Mouse (Mus musculus): Measurements from ENCODE around the gene Tubg1. TPM values are rescaled to one million over a fixed set of nuclear protein-coding genes. Genes with fewer than 3 reads are reported as not detected.
A peak's percentile ranks its signal among the peaks of the same experiment; 100 is the strongest.

Gene Tubg1
- polyA plus RNA-seq, 1 experiment from 2014 or later, result 72.6 TPM

DNA sequence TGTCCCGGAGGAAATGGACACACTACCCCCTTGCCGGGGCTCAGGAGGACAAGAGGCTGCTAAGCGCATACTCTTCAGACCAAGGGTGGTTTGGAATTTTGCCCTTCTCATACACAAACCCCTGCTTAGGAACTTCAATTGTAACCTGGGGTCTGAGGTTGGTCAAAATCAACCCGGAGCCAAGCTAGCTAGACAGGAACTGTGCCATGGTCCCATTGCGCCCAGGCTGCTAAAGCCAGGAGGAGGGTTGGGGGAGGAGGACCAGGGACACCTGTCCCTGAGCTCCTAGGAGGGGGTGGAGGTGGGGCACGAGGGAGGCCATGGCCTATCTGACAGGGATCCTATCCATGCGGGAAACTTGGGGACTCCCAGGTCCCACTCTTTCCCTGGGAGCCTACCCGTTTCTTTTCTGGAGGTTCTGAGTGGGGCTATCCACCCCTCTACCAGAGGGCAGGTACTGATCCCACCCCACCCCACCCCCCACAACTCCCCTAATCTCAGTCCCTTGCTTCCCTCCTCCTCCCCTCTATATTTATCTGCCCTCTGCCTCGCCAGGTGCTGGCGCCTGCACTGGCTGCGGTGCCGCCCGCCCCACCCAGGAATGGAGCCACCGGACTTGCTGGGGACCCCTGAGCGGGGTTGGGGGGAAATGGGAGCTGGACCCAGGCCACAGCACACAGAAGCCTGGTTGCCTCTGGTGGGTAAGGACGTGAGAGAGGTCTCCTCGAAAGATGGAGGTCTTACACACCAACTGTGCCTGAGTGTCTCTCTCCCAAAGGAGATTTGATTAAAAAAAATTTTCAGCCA lies 49.8 kb downstream of the Tubg1 start:
- H3K4me3 ChIP-seq (ENCODE audit: low read depth, low read length), result peak overlapping the region; percentile 72
- 12% methylated on average over 15 of the region's 17 CpGs for WGBS
- no peak for ATAC-seq
- peaks cover 42% of the 10 kb centered on the region for H3K4me1 ChIP-seq (ENCODE audit: control insufficient read depth, insufficient read depth, low read length)
- H3K27me3 ChIP-seq (ENCODE audit: control insufficient read depth, insufficient read depth, low read depth, low read length), result peaks cover 48% of the 10 kb centered on the region
- no peaks in the 10 kb centered on the region for H3K9me3 ChIP-seq (replicated peaks; ENCODE audit: control insufficient read depth, low read length, poor library complexity, severe bottlenecking)
- H3K36me3 ChIP-seq (ENCODE audit: control insufficient read depth, insufficient read depth, low read length), result peaks cover 4% of the 10 kb centered on the region; the same call in 1 of the 2 replicates
- H3K27ac ChIP-seq (ENCODE audit: low read length), result no peak overlapping the region
- peak overlapping the region; percentile 68 for H3K4me2 ChIP-seq (ENCODE audit: low read length)
- H3K9ac ChIP-seq (ENCODE audit: low read depth, low read length), result peak overlapping the region; percentile 75

DNA sequence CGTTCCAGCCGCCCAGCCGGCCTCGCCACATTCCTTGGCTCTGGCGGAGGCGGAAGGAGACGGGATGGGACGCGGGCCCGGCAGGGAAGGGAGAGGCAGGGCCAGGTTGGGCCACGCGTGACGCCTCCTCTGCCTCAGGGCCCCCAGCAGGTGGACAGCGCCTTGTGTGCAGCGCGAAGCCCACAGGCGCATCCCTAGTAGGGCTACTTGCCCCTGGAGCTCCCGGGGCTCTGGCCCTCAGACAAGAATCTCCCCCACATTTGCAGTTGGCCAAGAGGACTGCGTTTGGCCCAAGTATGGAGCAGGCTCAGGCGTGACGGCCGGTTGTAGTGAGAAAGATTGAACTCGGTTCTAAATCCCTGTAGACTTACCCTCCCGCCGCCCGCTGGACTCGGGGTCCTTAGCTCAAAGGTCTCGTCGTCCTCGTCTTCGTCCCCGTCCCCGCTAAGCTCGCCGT lies 50.6 kb downstream of the Tubg1 start, which contains the start of gene Cntnap1:
Cntnap1 (plus strand) TSS at position 170 of the 457 bp plus-strand sequence.
- H3K27ac ChIP-seq (ENCODE audit: low read length), result peak within 1 kb of the TSS; percentile 68

GRCm38 (mm10) chr11:101170811-101171610 lies 51.3 kb downstream of the Tubg1 start, which contains the start of gene Plekhh3:
Gene Plekhh3 (minus strand): TSS chr11:101171351.
- Histone ChIP-seq H3K36me3 (ENCODE audit: control insufficient read depth, insufficient read depth, low read length) (peaks cover 4% of the 10 kb centered on the region; the same call in 1 of the 2 replicates), H3K9ac (ENCODE audit: low read depth, low read length) (peak within 1 kb of the TSS; percentile 75), H3K27ac (ENCODE audit: low read length) (peak within 1 kb of the TSS; percentile 79), H3K9me3 (replicated peaks; ENCODE audit: control insufficient read depth, low read length, poor library complexity, severe bottlenecking) (no peaks in the 10 kb centered on the region), H3K4me1 (ENCODE audit: control insufficient read depth, insufficient read depth, low read length) (peaks cover 51% of the 10 kb centered on the region), H3K4me2 (ENCODE audit: low read length) (peak within 1 kb of the TSS; percentile 92), H3K27me3 (ENCODE audit: control insufficient read depth, insufficient read depth, low read depth, low read length) (peaks cover 33% of the 10 kb centered on the region), H3K4me3 (ENCODE audit: low read depth, low read length) (peak within 1 kb of the TSS; percentile 72)
- under 1% methylated on average over 35 of the region's 50 CpGs for WGBS
- ATAC-seq, result peak; percentile 96

More for the DNA sequence above, 50.6 kb downstream of the Tubg1 start, which contains the start of gene Cntnap1:
- Histone ChIP-seq H3K4me2 (ENCODE audit: low read length) (peak within 1 kb of the TSS; percentile 68), H3K36me3 (ENCODE audit: control insufficient read depth, insufficient read depth, low read length) (peaks cover 4% of the 10 kb centered on the region; the same call in 1 of the 2 replicates), H3K4me3 (ENCODE audit: low read depth, low read length) (peak within 1 kb of the TSS; percentile 72), H3K4me1 (ENCODE audit: control insufficient read depth, insufficient read depth, low read length) (peaks cover 50% of the 10 kb centered on the region), H3K9me3 (replicated peaks; ENCODE audit: control insufficient read depth, low read length, poor library complexity, severe bottlenecking) (no peaks in the 10 kb centered on the region), H3K9ac (ENCODE audit: low read depth, low read length) (peak within 1 kb of the TSS; percentile 75), H3K27me3 (ENCODE audit: control insufficient read depth, insufficient read depth, low read depth, low read length) (peaks cover 40% of the 10 kb centered on the region)
- no peak for ATAC-seq
- under 1% methylated on average over 35 of the region's 35 CpGs for WGBS

DNA sequence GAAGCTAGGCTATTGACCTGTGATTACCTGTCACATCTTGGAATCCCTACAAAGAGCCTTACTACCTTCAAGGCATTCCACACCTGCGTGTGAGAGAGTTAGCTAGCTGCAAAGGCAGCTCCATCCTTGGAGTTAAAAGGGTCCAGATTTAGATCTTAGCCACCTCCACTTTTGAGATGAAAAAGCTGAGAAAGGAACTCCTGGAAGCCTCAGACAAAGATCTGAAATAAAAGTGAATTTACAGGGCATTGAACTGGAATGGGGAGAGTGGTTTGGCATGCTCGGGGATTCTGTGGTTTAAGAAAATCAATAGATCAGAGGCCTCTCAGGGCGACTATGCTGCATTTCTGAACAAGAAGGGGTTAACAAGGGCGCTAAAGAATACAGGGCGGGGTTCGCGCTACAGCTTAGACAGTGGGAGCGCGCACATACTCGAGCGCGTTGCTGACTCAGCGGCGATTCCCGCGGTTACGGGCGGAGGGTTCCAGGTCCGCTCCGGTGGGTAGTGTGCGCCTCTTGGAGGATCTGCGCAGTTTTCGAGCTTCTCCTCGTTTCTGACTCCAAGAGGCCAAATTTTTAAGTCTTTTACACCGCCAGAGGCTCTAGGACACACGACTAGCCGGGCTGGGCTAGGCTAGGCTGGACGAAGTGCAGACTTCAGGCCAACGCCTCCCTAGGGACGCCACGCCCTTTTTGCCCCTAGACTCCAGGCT lies 52.1 kb downstream of the Tubg1 start:
- WGBS, result under 1% methylated on average over 31 of the region's 31 CpGs
- H3K4me1 ChIP-seq (ENCODE audit: control insufficient read depth, insufficient read depth, low read length), result peaks cover 57% of the 10 kb centered on the region

GRCm38 (mm10) chr11:101172434-101172815 lies 52.7 kb downstream of the Tubg1 start:
- H3K9me3 ChIP-seq (replicated peaks; ENCODE audit: control insufficient read depth, low read length, poor library complexity, severe bottlenecking), result no peaks in the 10 kb centered on the region
- peak overlapping the region; percentile 92 for H3K4me2 ChIP-seq (ENCODE audit: low read length)
- 9% methylated on average over 5 of the region's 5 CpGs for WGBS
- peaks cover 3% of the 10 kb centered on the region; the same call in 1 of the 2 replicates for H3K36me3 ChIP-seq (ENCODE audit: control insufficient read depth, insufficient read depth, low read length)
- H3K4me1 ChIP-seq (ENCODE audit: control insufficient read depth, insufficient read depth, low read length), result peaks cover 63% of the 10 kb centered on the region
- peak overlapping the region; percentile 79 for H3K27ac ChIP-seq (ENCODE audit: low read length)
- peak overlapping the region; percentile 54 for H3K4me3 ChIP-seq (ENCODE audit: low read depth, low read length)
- H3K27me3 ChIP-seq (ENCODE audit: control insufficient read depth, insufficient read depth, low read depth, low read length), result peaks cover 23% of the 10 kb centered on the region
- peak overlapping the region; percentile 63 for H3K9ac ChIP-seq (ENCODE audit: low read depth, low read length)
- ATAC-seq, result no peak

More for the DNA sequence above, 52.1 kb downstream of the Tubg1 start:
- Histone ChIP-seq H3K27ac (ENCODE audit: low read length) (peak overlapping the region; percentile 79), H3K4me3 (ENCODE audit: low read depth, low read length) (peak overlapping the region; percentile 54), H3K9me3 (replicated peaks; ENCODE audit: control insufficient read depth, low read length, poor library complexity, severe bottlenecking) (no peaks in the 10 kb centered on the region), H3K4me2 (ENCODE audit: low read length) (peak overlapping the region; percentile 92), H3K36me3 (ENCODE audit: control insufficient read depth, insufficient read depth, low read length) (peaks cover 4% of the 10 kb centered on the region; the same call in 1 of the 2 replicates), H3K9ac (ENCODE audit: low read depth, low read length) (peak overlapping the region; percentile 63), H3K27me3 (ENCODE audit: control insufficient read depth, insufficient read depth, low read depth, low read length) (peaks cover 25% of the 10 kb centered on the region)
- ATAC-seq, result peak; percentile 70

GRCm38 (mm10) chr11:101173112-101173511 lies 53.4 kb downstream of the Tubg1 start:
- no peak overlapping the region for H3K9ac ChIP-seq (ENCODE audit: low read depth, low read length)
- H3K4me2 ChIP-seq (ENCODE audit: low read length), result peak overlapping the region; percentile 57
- ATAC-seq, result no peak
- peaks cover 22% of the 10 kb centered on the region for H3K27me3 ChIP-seq (ENCODE audit: control insufficient read depth, insufficient read depth, low read depth, low read length)
- no peaks in the 10 kb centered on the region for H3K36me3 ChIP-seq (ENCODE audit: control insufficient read depth, insufficient read depth, low read length)
- no peak overlapping the region for H3K4me3 ChIP-seq (ENCODE audit: low read depth, low read length)
- no peak overlapping the region for H3K27ac ChIP-seq (ENCODE audit: low read length)
- 8% methylated on average over 11 of the region's 11 CpGs for WGBS
- peaks cover 64% of the 10 kb centered on the region for H3K4me1 ChIP-seq (ENCODE audit: control insufficient read depth, insufficient read depth, low read length)
- H3K9me3 ChIP-seq (replicated peaks; ENCODE audit: control insufficient read depth, low read length, poor library complexity, severe bottlenecking), result no peaks in the 10 kb centered on the region

GRCm38 (mm10) chr11:101173631-101174388 lies 54.1 kb downstream of the Tubg1 start:
- under 1% methylated on average over 61 of the region's 61 CpGs for WGBS
- H3K4me1 ChIP-seq (ENCODE audit: control insufficient read depth, insufficient read depth, low read length), result peaks cover 63% of the 10 kb centered on the region
- H3K9ac ChIP-seq (ENCODE audit: low read depth, low read length), result peak overlapping the region; percentile 51
- ATAC-seq, result peak; percentile 33
- H3K27me3 ChIP-seq (ENCODE audit: control insufficient read depth, insufficient read depth, low read depth, low read length), result peaks cover 24% of the 10 kb centered on the region
- H3K9me3 ChIP-seq (replicated peaks; ENCODE audit: control insufficient read depth, low read length, poor library complexity, severe bottlenecking), result no peaks in the 10 kb centered on the region
- peak overlapping the region; percentile 57 for H3K4me2 ChIP-seq (ENCODE audit: low read length)
- no peaks in the 10 kb centered on the region for H3K36me3 ChIP-seq (ENCODE audit: control insufficient read depth, insufficient read depth, low read length)
- peak overlapping the region; percentile 26 for H3K4me3 ChIP-seq (ENCODE audit: low read depth, low read length)
- H3K27ac ChIP-seq (ENCODE audit: low read length), result peak overlapping the region; percentile 23

DNA sequence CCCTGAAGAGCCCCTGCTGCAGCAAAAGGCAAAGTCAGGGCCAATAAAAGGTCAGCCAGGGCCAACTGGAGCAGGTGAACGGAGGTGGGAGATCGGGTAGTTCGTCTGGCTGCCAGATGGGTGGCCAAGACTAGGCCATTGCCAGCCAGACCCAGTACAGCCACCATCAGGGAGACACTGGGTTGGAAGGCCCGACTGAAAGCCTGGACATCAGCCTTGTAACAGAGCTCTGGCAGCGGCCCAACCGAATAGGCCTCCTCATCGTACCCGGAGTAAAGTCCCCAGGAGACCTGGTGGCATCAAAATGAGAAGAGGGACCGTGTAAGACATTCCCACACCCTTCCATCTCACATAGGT lies 54.6 kb downstream of the Tubg1 start:
- H3K4me2 ChIP-seq (ENCODE audit: low read length), result peak overlapping the region; percentile 57
- peaks cover 19% of the 10 kb centered on the region for H3K27me3 ChIP-seq (ENCODE audit: control insufficient read depth, insufficient read depth, low read depth, low read length)
- peak overlapping the region; percentile 26 for H3K4me3 ChIP-seq (ENCODE audit: low read depth, low read length)
- ATAC-seq, result no peak
- no peak overlapping the region; the same call in 1 of the 2 replicates for H3K27ac ChIP-seq (ENCODE audit: low read length)
- H3K9ac ChIP-seq (ENCODE audit: low read depth, low read length), result peak overlapping the region; percentile 51
- H3K9me3 ChIP-seq (replicated peaks; ENCODE audit: control insufficient read depth, low read length, poor library complexity, severe bottlenecking), result no peaks in the 10 kb centered on the region
- H3K36me3 ChIP-seq (ENCODE audit: control insufficient read depth, insufficient read depth, low read length), result no peaks in the 10 kb centered on the region
- H3K4me1 ChIP-seq (ENCODE audit: control insufficient read depth, insufficient read depth, low read length), result peaks cover 58% of the 10 kb centered on the region
- 9% methylated on average over 9 of the region's 9 CpGs for WGBS
